Mouse (Mus musculus): Measurements from ENCODE around the gene Tmem9b.

The Tmem9b gene

GRCm38 (mm10) chr7:109752008-109752925 is at the start of gene Tmem9b:
TSS of gene Tmem9b (minus strand) at chr7:109752875.
- peak; percentile 56 for DNase-seq (ENCODE audit: low read depth, low spot score)

GRCm38 (mm10) chr7:109800626-109801025 is 48.0 kb upstream of the Tmem9b start:
- DNase-seq (ENCODE audit: low read depth, low spot score): no peak

- no peak for DNase-seq (ENCODE audit: low read depth, low spot score)
Observed at GRCm38 (mm10) chr7:109799168-109799567, 46.5 kb upstream of the Tmem9b start.

GRCm38 (mm10) chr7:109795564-109795963 is 42.9 kb upstream of the Tmem9b start:
- DNase-seq (ENCODE audit: low read depth, low spot score): no peak

- no peak for DNase-seq (ENCODE audit: low read depth, low spot score)
Observed at GRCm38 (mm10) chr7:109794556-109794955, 41.9 kb upstream of the Tmem9b start.

GRCm38 (mm10) chr7:109792759-109793158 is 40.1 kb upstream of the Tmem9b start:
- peak; percentile 56 for DNase-seq (ENCODE audit: low read depth, low spot score)

- no peak for DNase-seq (ENCODE audit: low read depth, low spot score)
Observed at GRCm38 (mm10) chr7:109790818-109791217, 38.1 kb upstream of the Tmem9b start.

- no peak for DNase-seq (ENCODE audit: low read depth, low spot score)
Observed at GRCm38 (mm10) chr7:109787860-109788259, 35.2 kb upstream of the Tmem9b start.

GRCm38 (mm10) chr7:109783281-109783680 is 30.6 kb upstream of the Tmem9b start:
- no peak for DNase-seq (ENCODE audit: low read depth, low spot score)

- DNase-seq (ENCODE audit: low read depth, low spot score): peak; percentile 59
Observed at GRCm38 (mm10) chr7:109781470-109782203, 29.0 kb upstream of the Tmem9b start, which contains the start of gene Nrip3. TSS of gene Nrip3 (minus strand) at chr7:109782025.

- no peak for DNase-seq (ENCODE audit: low read depth, low spot score)
Observed at GRCm38 (mm10) chr7:109781087-109781469, 28.4 kb upstream of the Tmem9b start.

GRCm38 (mm10) chr7:109772251-109772650 is 19.6 kb upstream of the Tmem9b start:
- DNase-seq (ENCODE audit: low read depth, low spot score): no peak

GRCm38 (mm10) chr7:109768699-109769383 is 16.2 kb upstream of the Tmem9b start:
- no peak for DNase-seq (ENCODE audit: low read depth, low spot score)

GRCm38 (mm10) chr7:109767575-109768350 is 15.1 kb upstream of the Tmem9b start:
- DNase-seq (ENCODE audit: low read depth, low spot score): no peak

GRCm38 (mm10) chr7:109764009-109764408 is 11.3 kb upstream of the Tmem9b start:
- DNase-seq (ENCODE audit: low read depth, low spot score): no peak

- no peak for DNase-seq (ENCODE audit: low read depth, low spot score)
Observed at GRCm38 (mm10) chr7:109756291-109756690, 3.6 kb upstream of the Tmem9b start.

GRCm38 (mm10) chr7:109754034-109754433 is 1.4 kb upstream of the Tmem9b start:
- DNase-seq (ENCODE audit: low read depth, low spot score): no peak

- no peak for DNase-seq (ENCODE audit: low read depth, low spot score)
Observed at GRCm38 (mm10) chr7:109751427-109752007, 1.2 kb downstream of the Tmem9b start.

- DNase-seq (ENCODE audit: low read depth, low spot score): no peak
Observed at GRCm38 (mm10) chr7:109747747-109748146, 4.9 kb downstream of the Tmem9b start.

- no peak for DNase-seq (ENCODE audit: low read depth, low spot score)
Observed at GRCm38 (mm10) chr7:109741703-109742102, 11.0 kb downstream of the Tmem9b start.

- no peak for DNase-seq (ENCODE audit: low read depth, low spot score)
Observed at GRCm38 (mm10) chr7:109741060-109741459, 11.6 kb downstream of the Tmem9b start.
